Mouse (Mus musculus) kidney, postnatal 0 days (tissue): ENCODE measurements at regions not wholly inside any gene's neighbourhood (a gene's known extent, or its start where the extent isn't known, plus 50 kb on each side); places are given as distances from the start of the nearest gene placed in this dataset.
A peak's percentile ranks its signal among the peaks of the same experiment; 100 is the strongest.

Experiments used
- ATAC-seq: fragments of 200-750 bp; cut with Nextera tagmentation; replicated peaks from 2 replicates; pipeline ENCODE4 v1.8.0; 2017; ENCODE audit warnings: low read depth, moderate number of reproducible peaks, moderate TSS enrichment, moderate library complexity; ENCODE audit not compliant: low FRiP score
- DNase-seq: peaks from one replicate; pipeline ENCODE4 v3.0.0-alpha.2; 2016; ENCODE audit warnings: low spot score
- H3K27ac ChIP-seq: fragments of 300-500 bp; sonication (generic); 2 replicates; pipeline ENCODE4 v1.5.1; 2014; ENCODE audit warnings: mild to moderate bottlenecking
- H3K27me3 ChIP-seq: fragments of 300-500 bp; sonication (generic); 2 replicates; pipeline ENCODE4 v1.6.1; 2014; ENCODE audit warnings: low read length, mixed read lengths; ENCODE audit not compliant: insufficient read depth
- H3K36me3 ChIP-seq: fragments of 300-500 bp; sonication (generic); 2 replicates; pipeline ENCODE4 v1.6.1; 2014; ENCODE audit warnings: low read length, mixed read lengths; ENCODE audit not compliant: insufficient read depth
- H3K4me1 ChIP-seq: fragments of 300-500 bp; sonication (generic); replicated peaks from 2 replicates; pipeline ENCODE4 v1.6.1; 2014; ENCODE audit warnings: antibody characterized with exemption, low read length, mixed read lengths; ENCODE audit not compliant: insufficient read depth
- H3K4me2 ChIP-seq: fragments of 300-500 bp; sonication (generic); 2 replicates; pipeline ENCODE4 v1.6.1; 2014; ENCODE audit warnings: mild to moderate bottlenecking, low read length, moderate library complexity, mixed read lengths
- H3K4me3 ChIP-seq: fragments of 300-500 bp; sonication (generic); replicated peaks from 2 replicates; pipeline ENCODE4 v1.5.1; 2014; ENCODE audit warnings: low read depth, low read length
- H3K9ac ChIP-seq: fragments of 300-500 bp; sonication (generic); 2 replicates; pipeline ENCODE4 v1.6.1; 2014; ENCODE audit warnings: low read depth, low read length
- H3K9me3 ChIP-seq: fragments of 300-500 bp; sonication (generic); replicated peaks from 2 replicates; pipeline ENCODE4 v1.6.1; 2016; ENCODE audit warnings: low read length, inconsistent platforms, mixed read lengths
- CTCF ChIP-seq: IDR thresholded peaks from 2 replicates; pipeline ENCODE4 v1.5.1; 2016; ENCODE audit warnings: antibody characterized with exemption, low read depth, mild to moderate bottlenecking, moderate library complexity
- WGBS: fragments of 180-500 bp; shearing (Covaris S2); extraction: QIAGEN DNeasy Blood & Tissue Kit; methylation state at CpG from one replicate; pipeline ENCODE4 v1.1.7; 2014; 5-methylcytosine and 5-hydroxymethylcytosine counted together

- no peak for DNase-seq
- Histone ChIP-seq H3K4me1 (no peaks in the 10 kb centered on the region), H3K27me3 (no peaks in the 10 kb centered on the region), H3K4me2 (no peak overlapping the region), H3K4me3 (no peak overlapping the region), H3K36me3 (no peaks in the 10 kb centered on the region), H3K9ac (no peak overlapping the region), H3K9me3 (no peaks in the 10 kb centered on the region), H3K27ac (no peak overlapping the region)
- TF ChIP-seq CTCF, result no peak
- WGBS, result 79% methylated on average over 2 of the region's 2 CpGs
- no peak for ATAC-seq
Observed at GRCm38 (mm10) chr8:66756639-66757038, 59.6 kb downstream of the Npy1r start.

DNA sequence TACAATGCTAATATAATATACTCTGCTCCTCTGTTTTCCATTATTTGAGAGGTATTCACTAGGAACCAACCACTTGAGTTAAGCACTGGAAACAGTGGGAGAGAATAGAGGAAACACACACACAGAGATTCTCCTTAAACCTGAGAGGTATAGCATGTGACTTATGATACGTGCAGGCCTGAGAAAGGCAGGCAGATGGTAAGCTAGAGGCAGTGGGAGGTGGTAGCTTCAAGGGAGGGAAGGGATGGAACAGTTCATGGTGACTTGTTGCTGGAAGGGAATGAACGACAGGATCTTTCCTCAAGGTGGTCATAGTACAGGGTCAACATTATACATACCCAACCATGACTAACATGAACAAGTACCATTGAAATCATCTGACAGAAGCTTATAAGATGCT is 60.8 kb downstream of the Npy1r start:
- Histone ChIP-seq H3K9me3 (no peaks in the 10 kb centered on the region), H3K4me1 (no peaks in the 10 kb centered on the region), H3K27ac (no peak overlapping the region), H3K27me3 (no peaks in the 10 kb centered on the region), H3K36me3 (no peaks in the 10 kb centered on the region), H3K9ac (no peak overlapping the region), H3K4me2 (no peak overlapping the region), H3K4me3 (no peak overlapping the region)
- WGBS, result 83% methylated on average over 2 of the region's 2 CpGs
- ATAC-seq (no peak), DNase-seq (no peak)
- no peak for TF ChIP-seq CTCF

DNA sequence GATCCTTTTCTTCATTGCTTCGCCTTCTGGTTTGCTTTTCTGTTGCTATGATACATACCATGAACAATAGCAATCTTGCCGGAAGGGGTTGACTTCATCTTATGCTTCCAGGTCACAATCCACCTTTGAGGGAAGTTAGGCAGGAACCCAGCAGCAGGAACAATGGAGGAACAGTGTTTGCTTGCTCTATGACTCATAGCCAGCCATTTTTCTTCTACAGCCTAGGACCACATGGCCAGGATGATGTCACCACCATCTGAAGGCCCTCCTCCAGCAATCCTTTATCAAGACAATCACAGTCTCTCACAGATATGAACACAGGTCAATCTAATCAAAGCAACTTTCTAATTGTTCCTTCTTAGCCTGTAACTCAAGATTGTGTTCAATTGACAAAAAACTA is 61.5 kb downstream of the Npy1r start:
- DNase-seq (no peak), ATAC-seq (no peak)
- H3K4me3 ChIP-seq, result no peak overlapping the region
- no peak overlapping the region for H3K9ac ChIP-seq
- H3K9me3 ChIP-seq, result no peaks in the 10 kb centered on the region
- TF ChIP-seq CTCF, result no peak
- no peaks in the 10 kb centered on the region for H3K27me3 ChIP-seq
- no peaks in the 10 kb centered on the region for H3K4me1 ChIP-seq
- no peaks in the 10 kb centered on the region for H3K36me3 ChIP-seq
- no peak overlapping the region for H3K27ac ChIP-seq
- H3K4me2 ChIP-seq, result no peak overlapping the region
- WGBS, result 90% methylated on average over 2 of the region's 2 CpGs

- ATAC-seq (no peak), DNase-seq (no peak)
- Histone ChIP-seq H3K4me3 (no peak overlapping the region), H3K9ac (no peak overlapping the region), H3K4me1 (no peaks in the 10 kb centered on the region), H3K4me2 (no peak overlapping the region), H3K27ac (no peak overlapping the region), H3K9me3 (no peaks in the 10 kb centered on the region), H3K36me3 (no peaks in the 10 kb centered on the region), H3K27me3 (no peaks in the 10 kb centered on the region)
- TF ChIP-seq CTCF, result no peak
Observed at GRCm38 (mm10) chr8:66759716-66760115, 62.7 kb downstream of the Npy1r start.

- no peaks in the 10 kb centered on the region for H3K9me3 ChIP-seq
- no peak for TF ChIP-seq CTCF
- no peak overlapping the region for H3K27ac ChIP-seq
- no peak overlapping the region for H3K4me2 ChIP-seq
- DNase-seq (no peak), ATAC-seq (no peak)
- H3K4me3 ChIP-seq, result no peak overlapping the region
- H3K36me3 ChIP-seq, result no peaks in the 10 kb centered on the region
- H3K27me3 ChIP-seq, result no peaks in the 10 kb centered on the region
- H3K9ac ChIP-seq, result no peak overlapping the region
- no peaks in the 10 kb centered on the region for H3K4me1 ChIP-seq
- WGBS, result 58% methylated on average over 3 of the region's 3 CpGs
Observed at GRCm38 (mm10) chr8:66760958-66761583, 64.1 kb downstream of the Npy1r start.

DNA sequence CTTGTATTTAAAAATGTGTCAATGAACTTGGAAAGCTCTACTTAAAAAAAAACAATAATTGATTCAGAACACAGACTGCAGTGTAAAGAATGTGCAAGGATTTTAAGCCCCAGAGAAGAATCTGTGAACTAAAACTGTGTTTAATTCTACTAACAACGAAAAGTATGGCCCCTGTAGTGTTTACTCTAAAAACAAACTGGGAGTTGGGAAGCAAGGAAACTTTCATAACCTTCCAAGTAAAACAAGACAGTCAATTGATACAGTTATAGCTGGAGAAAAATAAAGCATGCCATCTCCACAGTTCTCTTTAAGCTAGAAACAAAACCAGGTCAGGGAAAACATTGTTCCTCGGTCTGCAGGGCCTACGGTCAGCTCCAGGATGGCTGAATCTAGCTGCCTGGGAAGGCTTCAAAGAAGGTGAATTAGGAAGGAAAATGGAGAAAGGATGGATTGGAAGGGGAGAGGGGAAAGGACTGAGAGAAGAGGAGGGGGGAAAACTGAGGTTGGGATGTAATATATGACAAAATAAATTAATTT is 68.1 kb downstream of the Npy1r start:
- Histone ChIP-seq H3K9ac (no peak overlapping the region), H3K4me1 (no peaks in the 10 kb centered on the region), H3K27me3 (no peaks in the 10 kb centered on the region), H3K9me3 (no peaks in the 10 kb centered on the region), H3K36me3 (no peaks in the 10 kb centered on the region), H3K27ac (no peak overlapping the region), H3K4me3 (no peak overlapping the region), H3K4me2 (no peak overlapping the region)
- DNase-seq (peak; percentile 68), ATAC-seq (no peak)
- WGBS, result 16% methylated on average over 3 of the region's 3 CpGs
- no peak for TF ChIP-seq CTCF
